Mouse (Mus musculus) adrenal gland, adult 8-10 months (tissue): ENCODE results near the gene Ndufaf2. TPM values are rescaled to one million over a fixed set of nuclear protein-coding genes. Genes with fewer than 3 reads are reported as not detected.

Source experiments
- DNase-seq: peaks from one replicate; pipeline ENCODE4 v3.0.0; 2022
- total RNA-seq, 4 experiments: library from RNA; stranded (reverse); gene quantifications; 2 replicates each; pipeline ENCODE4 v1.2.4; 2022

The Ndufaf2 gene
- total RNA-seq, 4 experiments from 2014 or later, result 13.9 to 27.0 (median 20.9) TPM

- no peak for DNase-seq
Measured at GRCm38 (mm10) chr13:108084086-108084485, 74.3 kb downstream of the Ndufaf2 start.

DNA sequence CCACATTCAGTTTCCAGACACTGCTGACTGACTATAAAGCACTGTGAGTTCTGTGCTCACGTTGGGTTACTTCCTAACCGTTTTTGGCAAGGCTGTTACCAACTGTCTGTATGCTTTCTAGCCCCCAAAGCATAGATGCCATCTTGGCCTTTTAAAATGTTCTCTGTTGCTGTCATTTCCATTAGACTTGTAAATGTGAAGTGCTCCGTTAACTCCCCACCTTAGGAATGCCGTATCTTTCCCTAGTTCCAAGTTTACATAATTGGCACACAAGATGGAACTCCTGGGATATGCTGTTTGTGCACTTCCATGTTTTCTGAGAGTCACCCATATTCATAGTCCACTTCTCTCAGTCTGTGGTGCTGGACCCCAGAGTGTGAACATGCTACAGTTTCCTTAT lies 80.5 kb downstream of the Ndufaf2 start:
- DNase-seq, result no peak

DNA sequence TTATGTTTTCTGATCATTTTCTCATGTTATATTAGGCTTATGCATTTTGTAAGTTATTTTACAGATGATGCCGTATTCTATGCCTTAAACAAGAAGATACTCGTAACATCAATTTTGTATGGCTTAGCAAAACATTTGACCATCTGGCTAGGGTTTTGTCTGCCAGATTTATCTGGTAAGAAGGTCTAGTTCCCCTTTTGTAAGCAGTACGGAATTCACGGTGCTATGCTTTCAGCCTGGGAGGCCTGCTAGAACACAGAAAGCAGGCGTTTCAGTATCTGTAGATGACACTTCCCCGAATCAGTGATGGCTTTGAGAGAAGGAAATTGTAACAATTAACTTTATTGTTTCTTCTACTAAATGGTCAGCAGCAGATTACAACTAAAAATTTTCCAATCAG lies 80.9 kb downstream of the Ndufaf2 start:
- DNase-seq, result no peak

GRCm38 (mm10) chr13:108070171-108070570 lies 88.3 kb downstream of the Ndufaf2 start:
- DNase-seq, result no peak

DNA sequence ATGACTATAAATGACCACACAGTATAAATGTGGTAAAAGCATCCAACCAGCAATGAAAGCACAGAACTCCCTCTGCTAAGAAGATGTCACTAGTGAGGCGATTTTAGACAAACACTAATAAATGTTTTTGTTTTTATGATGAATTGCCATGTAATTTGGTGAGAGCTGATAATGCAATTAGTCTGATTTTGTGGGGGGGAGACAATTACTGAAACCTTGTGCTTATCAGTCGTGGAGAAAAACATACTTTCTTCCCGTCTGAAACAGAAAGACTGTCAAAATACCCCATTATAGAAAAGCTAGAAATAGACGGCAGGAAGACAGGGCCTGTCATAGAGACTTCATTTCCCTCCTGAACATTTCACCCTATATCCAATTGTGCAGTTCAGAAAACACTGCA lies 89.3 kb downstream of the Ndufaf2 start:
- no peak for DNase-seq

DNA sequence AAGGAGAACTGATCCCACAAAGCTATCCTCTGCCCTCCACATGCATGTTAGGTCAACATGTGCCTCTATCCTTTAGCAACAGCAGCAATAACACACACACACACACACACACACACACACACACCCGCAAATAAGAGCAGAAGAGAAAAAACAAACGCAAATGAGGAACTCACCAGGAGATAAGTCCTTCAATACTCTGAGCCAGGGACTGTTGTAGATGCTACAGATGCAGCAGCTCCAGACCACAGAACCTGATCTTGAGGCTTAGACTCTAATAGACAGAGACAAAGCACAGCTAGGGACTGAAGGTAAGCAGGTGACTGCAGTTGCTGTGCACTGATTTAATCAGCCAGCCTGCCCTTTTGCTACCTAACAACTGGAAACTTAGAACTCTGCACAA lies 92.4 kb downstream of the Ndufaf2 start:
- no peak for DNase-seq

- no peak for DNase-seq
Measured at GRCm38 (mm10) chr13:108064331-108064730, 94.1 kb downstream of the Ndufaf2 start.

DNA sequence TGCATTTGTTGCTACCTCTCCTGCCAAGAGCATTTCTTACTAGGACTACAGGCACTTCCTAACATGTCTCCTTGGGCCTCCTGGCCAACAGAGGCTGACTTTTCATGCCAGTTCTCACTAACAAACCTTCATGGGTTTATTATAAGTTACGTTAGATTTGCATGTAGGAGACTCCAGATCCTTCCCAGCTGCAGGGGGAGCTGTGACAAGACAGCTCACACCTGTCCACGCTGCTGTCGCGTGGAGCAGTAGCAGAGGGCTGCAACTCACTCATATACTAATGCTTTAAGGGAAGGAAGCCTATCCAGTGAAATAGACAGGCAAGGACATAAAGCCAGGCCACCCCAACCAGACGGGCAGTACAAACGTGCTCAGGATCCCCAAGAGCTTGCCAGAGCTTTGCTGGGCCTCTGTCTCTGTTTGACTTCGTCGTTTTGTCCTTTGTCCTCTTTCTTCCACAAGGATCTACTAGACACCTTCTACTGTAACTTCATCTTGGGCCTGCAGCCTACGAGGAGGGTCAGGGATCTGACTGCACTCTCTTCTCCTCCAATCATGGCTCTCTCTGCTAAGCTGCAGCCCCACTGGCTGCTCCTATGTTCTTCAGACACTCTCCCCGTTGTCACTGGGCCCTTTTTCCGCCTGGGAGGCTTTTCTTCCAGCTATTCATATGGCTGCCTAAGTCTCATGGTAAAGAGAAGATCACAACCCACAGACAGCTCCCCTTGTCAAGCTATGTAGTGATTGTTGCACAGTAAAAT lies 94.9 kb downstream of the Ndufaf2 start:
- DNase-seq, result no peak

DNA sequence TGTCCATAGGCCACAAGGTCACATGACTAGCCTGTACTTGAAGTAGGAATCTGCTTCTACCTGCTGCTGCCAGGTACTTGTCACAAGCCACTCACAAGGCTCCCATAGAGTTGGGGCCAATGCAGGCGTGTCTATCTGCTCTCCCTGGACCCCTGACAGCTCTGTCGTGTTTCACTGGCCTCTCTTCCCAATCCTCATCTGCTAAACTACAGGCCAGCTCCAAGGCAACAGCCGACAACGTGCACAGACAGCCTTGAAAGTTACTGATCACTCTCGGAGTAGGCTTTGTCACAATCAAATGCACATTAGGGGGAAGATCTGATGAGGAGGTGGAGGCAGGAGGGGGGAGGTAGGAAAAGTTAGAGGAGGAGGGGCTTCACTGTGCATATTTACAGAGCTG lies 95.5 kb downstream of the Ndufaf2 start:
- DNase-seq, result no peak

DNA sequence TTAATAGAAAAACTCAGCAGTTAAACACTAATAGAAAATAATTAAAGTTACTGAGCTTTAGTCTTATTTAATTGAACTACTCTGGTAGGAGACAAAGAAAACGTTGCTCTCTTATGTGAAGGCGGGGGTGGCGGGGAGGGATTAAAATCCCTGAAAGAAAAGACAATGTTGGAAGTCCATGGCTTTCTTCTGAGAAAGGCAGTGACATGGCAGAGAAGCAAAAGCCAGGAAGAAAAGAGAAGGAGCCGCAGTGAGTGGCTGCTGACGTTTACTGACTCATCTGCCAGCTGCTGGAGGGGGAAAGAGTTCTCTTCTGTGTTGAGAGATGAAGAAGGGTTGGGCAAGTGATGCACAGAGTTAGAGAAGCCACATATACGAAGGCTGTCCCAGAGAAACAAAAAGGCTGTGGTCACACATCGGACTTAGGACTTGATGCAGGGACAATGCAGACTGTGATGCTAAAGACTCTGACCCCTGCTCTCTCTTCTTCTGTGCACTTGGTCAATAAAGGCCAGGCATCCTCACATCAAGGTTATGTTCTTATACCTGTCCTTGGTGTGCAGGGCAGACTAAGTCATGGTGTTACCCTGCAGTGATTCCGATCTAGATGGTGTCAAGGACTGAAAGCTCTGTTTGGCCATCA lies 97.4 kb downstream of the Ndufaf2 start:
- no peak for DNase-seq

- no peak for DNase-seq
Measured at GRCm38 (mm10) chr13:108060286-108060885, 98.0 kb downstream of the Ndufaf2 start.

- DNase-seq, result no peak
Measured at GRCm38 (mm10) chr13:108056896-108057295, 101.5 kb downstream of the Ndufaf2 start.

GRCm38 (mm10) chr13:108047364-108047763 lies 111.1 kb downstream of the Ndufaf2 start:
- DNase-seq, result no peak

DNA sequence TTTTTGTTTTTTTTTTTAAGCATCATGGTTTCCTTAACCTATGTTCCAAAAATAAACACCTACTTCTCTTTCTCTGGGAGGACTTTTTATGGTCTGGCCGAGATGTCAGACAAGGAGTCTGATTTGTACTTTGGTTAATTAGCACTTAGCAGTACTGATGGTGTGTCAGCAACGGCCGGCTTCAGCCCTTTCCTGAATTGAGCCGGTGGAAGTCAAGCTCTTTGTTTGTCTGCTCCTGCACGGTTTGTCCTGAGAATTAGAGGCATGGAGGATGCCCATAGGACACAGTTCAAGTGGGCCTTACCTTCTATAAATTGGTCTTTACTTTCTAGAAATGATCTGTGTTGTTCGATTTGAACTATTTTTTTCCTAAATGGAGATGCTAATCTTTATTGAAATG lies 111.5 kb downstream of the Ndufaf2 start:
- no peak for DNase-seq

DNA sequence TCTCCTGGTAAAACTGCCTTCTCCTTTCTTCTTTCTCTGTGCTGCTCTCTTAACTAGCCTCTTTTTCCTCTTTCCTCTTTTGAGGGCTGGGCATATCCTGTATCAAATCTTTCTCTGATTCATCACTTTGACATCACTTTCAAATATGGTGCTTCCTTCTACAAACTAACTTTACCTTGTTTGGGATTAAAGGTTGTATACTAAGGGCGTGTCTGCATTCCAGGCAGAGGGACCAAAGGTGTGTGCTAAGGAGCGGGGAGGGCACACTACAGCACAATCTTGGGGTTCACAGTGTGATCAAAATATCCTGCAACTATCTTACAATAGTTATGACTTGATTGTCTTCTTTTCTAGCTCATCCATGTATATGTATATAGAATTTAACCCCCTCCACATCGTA lies 112.4 kb downstream of the Ndufaf2 start:
- no peak for DNase-seq

- DNase-seq, result no peak
Measured at GRCm38 (mm10) chr13:108045646-108046045, 112.8 kb downstream of the Ndufaf2 start.

DNA sequence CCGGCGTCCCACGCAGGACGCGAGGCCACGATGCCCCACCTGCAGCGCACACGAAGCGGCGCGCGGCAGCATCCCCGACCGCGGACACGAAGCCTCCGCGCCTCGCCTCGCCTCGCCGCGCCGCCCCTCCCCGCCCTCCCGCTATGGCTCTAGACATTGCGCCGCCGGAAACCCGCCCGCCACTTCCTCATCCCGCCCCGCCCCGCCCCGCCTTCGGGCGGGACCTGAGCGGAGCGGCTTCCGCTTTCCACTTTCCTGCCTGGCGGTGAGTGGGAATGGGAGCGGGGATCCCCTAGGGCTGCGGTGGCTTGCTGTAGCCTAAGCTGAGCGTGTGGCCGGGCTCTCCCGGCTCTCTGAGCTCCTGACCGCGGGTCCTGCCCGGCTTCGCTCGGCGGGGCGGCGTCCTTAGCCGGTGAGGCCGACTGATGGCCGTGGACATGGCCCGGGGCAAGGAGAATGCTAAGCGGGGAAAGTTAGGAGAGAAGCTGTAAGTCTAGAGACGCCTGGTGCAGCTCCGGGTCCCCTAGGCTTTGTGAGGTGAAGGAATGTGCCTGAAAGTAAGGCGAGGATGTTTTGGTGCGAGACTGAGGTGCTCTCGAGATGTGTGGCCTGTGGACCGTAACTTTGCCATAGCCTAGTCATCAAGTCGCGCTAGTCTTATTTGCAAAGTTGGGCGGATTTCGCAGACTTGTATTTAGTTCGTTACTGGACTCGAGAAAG lies 114.0 kb downstream of the Ndufaf2 start, which contains the start of gene Smim15:
Gene Smim15, plus strand, starts transcription at position 225 of the 720 bp plus-strand sequence.
- DNase-seq, result peak; percentile 80

GRCm38 (mm10) chr13:108043431-108044221 lies 114.8 kb downstream of the Ndufaf2 start:
- DNase-seq, result peak; percentile 13

GRCm38 (mm10) chr13:108041358-108041757 lies 117.1 kb downstream of the Ndufaf2 start:
- DNase-seq, result peak; percentile 62

DNA sequence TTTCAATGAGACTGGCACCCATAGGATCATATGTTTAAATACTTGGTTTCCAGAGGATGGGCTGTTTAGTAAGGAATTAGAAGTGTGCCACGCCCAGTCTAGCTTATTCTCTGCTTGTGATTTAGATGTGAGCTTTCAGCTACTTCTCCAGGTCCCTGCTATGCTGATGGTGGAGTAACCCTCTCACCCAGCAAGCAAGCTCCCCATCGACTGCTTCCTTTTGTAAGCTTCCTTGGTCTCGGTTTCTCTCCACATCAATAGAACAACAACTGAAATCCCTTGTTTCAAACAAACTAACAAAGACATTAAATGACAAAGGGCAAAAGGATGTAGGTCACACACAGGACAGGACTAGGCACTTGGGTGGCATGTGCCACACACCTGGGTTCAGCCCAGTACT lies 118.0 kb downstream of the Ndufaf2 start:
- DNase-seq, result no peak

GRCm38 (mm10) chr13:108039902-108040301 lies 118.5 kb downstream of the Ndufaf2 start:
- no peak for DNase-seq

GRCm38 (mm10) chr13:108039375-108039774 lies 119.0 kb downstream of the Ndufaf2 start:
- no peak for DNase-seq
